Mouse (Mus musculus) adrenal gland, adult (tissue): Measurements from ENCODE around the gene Olfr1048.
A peak's percentile ranks its signal among the peaks of the same experiment; 100 is the strongest.
"Not testable (repeated sequence)": the region's sequence is repeated elsewhere in the genome, so short reads cannot be mapped to it uniquely, and the experiment has no call there.

Experiments
- DNase-seq, 2 experiments: peaks; one replicate each; pipeline ENCODE4 v3.0.0; 2022 to 2023; ENCODE audit warnings: low spot score in 1 of 2; ENCODE audit not compliant: inconsistent age in 2 of 2

Olfr1048 gene

GRCm38 (mm10) chr2:86240189-86240588 is at the start of gene Olfr1048:
Gene Olfr1048 (minus strand): TSS chr2:86240289.
- DNase-seq: no peak

GRCm38 (mm10) chr2:86278988-86279387 is 38.9 kb upstream of the Olfr1048 start, which contains the start of gene Olfr1051:
Gene Olfr1051 (minus strand): TSS chr2:86279088.
- DNase-seq: not testable (repeated sequence)

- DNase-seq: not testable (repeated sequence)
These were observed 18.1 kb upstream of the Olfr1048 start, which contains the start of gene Olfr1049 for GRCm38 (mm10) chr2:86258228-86258627. Gene Olfr1049 (minus strand): TSS chr2:86258328.

- DNase-seq: no peak
These were observed 8.8 kb downstream of the Olfr1048 start, which contains the start of gene Olfr1047 for GRCm38 (mm10) chr2:86231301-86231700. Gene Olfr1047 (minus strand): TSS chr2:86231401.

GRCm38 (mm10) chr2:86219214-86219613 is 20.9 kb downstream of the Olfr1048 start, which contains the start of gene Olfr1046:
Gene Olfr1046 (minus strand): TSS chr2:86219314.
- no peak for DNase-seq

GRCm38 (mm10) chr2:86202909-86203308 is 37.2 kb downstream of the Olfr1048 start, which contains the start of gene Olfr1045:
Gene Olfr1045 (minus strand): TSS chr2:86203009.
- peak in 1 of 2 experiments; percentile 0 for DNase-seq

- DNase-seq: no peak
These were observed 44.2 kb downstream of the Olfr1048 start for GRCm38 (mm10) chr2:86195863-86196262.

GRCm38 (mm10) chr2:86185583-86185982 is 54.5 kb downstream of the Olfr1048 start, which contains the start of gene Olfr52:
Gene Olfr52 (minus strand): TSS chr2:86185683.
- no peak for DNase-seq
